Mouse (Mus musculus) bone marrow macrophage, adult 2 months (primary cell): ENCODE results near the gene Inip.

Experiments
- CTCF ChIP-seq: IDR thresholded peaks from 2 replicates; pipeline ENCODE4 v1.5.1; 2012; ENCODE audit warnings: low read depth, mild to moderate bottlenecking, low read length, moderate library complexity
- POLR2A ChIP-seq: IDR thresholded peaks from 2 replicates; pipeline ENCODE4 v1.6.1; 2012; ENCODE audit warnings: mild to moderate bottlenecking, low read depth, low read length, borderline replicate concordance

GRCm38 (mm10) chr4:59725579-59725978, 75.8 kb downstream of the Inip start:
- TF ChIP-seq POLR2A (no peak), CTCF (no peak)
